Mouse (Mus musculus): ENCODE measurements around the gene Stk35.

The Stk35 gene

DNA sequence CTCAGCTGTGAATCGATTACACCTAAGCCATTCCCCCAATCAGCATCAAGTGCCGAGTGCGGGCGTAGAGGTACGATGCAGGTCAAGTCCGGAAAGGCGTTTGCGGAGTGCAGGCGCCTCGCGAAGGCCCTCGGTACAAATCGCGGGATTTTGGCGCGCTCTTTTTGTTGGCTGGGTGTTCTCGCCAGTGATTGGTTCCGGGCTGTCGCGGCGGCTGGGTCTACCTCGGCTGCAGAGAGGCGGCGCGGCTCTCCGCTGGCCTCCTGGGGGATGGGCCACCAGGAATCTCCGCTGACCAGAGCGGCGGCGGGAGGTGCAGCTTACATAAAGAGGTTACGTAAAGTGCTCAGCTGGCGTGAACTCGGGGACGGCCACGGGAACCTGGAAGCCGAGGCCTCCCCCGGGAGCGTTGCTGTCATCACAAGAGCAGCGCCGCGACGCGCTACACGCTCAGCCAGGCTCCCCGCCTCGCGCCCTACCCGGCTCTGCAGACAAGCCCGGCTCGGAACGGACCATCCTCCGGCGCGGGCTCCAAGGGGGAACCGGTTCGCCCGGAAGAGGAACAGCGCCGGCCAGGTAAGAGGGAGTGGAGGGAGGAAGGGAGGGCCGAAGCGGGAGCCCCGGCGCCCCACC lies at the start of gene Stk35:
Gene Stk35 (plus strand): TSS at position 247 of the 633 bp plus-strand sequence.
- peak; percentile 76 for DNase-seq (ENCODE audit: extremely low spot score, low read depth, low spot score)

DNA sequence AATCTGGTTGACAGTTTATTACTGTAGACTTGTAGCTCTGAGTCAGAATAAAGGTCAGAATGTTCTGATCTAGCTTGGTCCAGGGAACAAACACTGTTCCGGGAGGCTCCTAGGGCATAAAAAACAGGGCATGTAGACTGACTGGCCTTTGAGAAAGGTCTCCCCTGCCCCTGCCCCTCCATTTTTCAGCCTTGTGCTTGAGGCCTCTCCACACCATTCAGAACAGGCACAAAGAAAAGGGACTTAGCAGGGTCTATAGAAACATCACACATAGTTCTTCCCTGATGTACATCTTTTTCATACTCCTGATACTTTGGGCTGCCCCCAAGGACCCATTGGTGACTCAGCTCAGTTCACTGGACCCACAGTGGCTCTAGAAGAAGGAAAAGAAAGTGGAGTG lies 18.3 kb upstream of the Stk35 start:
- no peak for DNase-seq (ENCODE audit: extremely low spot score, low read depth, low spot score)

DNA sequence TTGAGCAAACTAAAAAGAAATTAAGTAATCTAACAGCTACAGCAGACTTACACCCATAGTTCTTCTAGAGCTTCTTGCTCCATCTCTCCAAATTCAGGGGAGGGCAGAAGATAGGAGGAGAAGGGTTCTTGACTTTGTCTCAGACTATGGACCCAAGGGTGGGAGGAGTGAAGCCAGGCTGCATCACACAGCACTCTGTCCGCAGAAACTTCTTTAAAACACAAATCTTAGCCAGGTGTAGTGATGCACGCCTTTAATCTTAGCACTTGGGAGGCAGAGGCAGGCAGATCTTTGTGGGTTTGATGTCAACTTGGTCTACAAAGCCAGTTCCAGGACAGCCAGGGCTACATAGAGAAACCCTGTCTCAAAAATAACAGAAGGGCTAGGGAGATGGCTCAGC lies 3.8 kb upstream of the Stk35 start:
- DNase-seq (ENCODE audit: extremely low spot score, low read depth, low spot score), result no peak

DNA sequence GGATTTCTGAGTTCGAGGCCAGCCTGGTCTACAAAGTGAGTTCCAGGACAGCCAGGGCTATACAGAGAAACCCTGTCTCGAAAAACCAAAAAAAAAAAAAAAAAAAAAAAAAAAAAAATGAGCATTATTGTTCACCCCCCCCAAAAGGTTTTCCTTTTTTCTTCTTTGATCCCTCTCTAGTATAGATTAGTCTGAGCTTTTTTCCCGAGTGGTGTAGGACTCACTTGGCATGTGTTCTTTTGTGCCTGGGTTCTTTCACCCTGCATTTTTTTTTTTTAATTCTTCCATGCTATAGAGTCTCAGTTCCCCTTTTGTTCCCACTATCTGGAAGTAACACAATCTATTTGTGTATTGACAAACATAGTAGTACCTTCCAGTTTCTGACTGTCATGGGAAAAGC lies 2.6 kb upstream of the Stk35 start:
- no peak for DNase-seq (ENCODE audit: extremely low spot score, low read depth, low spot score)

DNA sequence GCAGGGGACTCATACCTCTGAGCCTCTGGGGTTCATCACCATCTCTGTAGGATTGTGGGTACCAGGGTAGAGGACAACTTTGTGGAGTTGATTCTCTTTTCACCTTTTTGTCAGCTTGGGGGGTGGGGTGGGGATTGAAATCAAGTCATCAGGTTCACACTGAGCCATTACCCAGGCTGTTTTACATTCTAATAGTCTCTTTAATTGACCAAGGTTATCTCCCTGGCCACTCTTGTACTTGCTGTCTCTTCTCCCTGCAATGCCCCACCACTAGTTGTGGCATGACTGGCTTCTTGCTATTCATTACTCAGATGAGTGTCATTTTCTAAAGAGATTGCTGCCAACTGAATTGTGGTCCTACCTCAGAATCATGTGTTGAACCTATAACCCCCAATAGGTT lies 1.9 kb upstream of the Stk35 start:
- DNase-seq (ENCODE audit: extremely low spot score, low read depth, low spot score), result no peak

DNA sequence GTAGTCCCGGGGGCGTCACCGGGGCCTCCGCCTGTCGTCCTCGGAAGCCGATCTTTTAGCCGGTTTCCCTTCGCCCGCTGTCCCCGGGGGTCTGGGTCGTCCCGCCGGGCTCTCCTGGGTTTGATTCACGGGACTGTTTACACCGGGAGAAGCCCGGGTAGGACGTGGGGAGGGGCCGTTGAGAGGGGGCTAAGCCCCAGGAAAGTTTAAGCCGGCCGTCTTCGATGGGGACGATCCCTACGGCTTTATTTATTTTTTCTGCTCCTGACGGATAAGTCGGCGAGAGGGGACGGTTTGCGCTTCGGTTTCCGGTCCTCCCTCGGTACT lies 550 bp downstream of the Stk35 start:
- no peak for DNase-seq (ENCODE audit: extremely low spot score, low read depth, low spot score)

DNA sequence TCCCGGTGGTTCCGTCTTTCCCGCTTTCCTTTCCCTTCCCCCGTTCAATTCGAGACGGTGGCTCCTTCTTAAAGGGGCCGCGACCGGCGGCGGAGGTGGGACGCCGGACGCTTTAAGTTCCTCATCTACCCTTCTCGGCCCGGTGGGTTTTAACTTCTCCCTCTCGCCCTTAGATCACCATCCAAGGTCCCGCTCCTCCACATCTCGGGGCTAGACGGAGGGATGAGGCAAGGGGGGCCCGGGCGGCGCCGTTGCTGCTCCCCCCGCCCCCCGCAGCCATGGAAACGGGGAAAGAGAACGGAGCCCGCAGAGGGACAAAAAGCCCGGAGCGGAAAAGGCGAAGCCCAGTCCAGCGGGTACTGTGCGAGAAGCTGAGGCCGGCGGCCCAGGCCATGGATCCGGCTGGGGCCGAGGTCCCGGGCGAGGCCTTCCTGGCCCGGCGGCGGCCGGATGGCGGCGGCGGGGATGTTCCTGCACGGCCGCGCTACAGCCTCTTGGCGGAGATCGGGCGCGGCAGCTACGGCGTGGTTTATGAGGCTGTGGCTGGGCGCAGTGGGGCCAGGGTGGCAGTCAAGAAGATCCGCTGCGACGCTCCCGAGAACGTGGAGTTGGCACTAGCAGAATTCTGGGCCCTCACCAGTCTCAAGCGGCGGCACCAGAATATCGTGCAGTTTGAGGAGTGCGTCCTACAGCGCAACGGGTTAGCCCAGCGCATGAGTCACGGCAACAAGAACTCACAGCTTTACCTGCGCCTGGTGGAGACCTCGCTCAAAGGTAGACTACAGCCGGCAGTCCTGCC lies 1.1 kb downstream of the Stk35 start:
- DNase-seq (ENCODE audit: extremely low spot score, low read depth, low spot score), result peak; percentile 56

DNA sequence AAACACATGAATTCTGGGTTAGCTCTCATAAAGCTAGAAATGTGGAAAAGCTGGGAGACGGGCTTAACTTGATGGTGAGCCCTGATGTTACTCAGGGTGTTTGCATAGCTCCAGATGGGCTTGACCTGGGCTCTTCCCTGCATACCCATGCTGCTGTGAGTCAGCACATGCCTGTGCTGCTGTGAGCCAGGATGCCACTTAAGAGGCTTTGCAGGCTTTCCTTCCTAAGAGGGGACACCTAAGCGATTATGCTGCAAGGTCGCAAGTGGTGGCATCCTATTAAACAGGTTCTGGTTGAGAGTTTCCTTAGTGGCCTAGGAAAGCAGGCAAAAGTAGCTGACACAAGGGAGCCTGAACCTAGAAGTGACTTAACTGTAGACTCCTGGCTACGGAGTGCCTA lies 5.2 kb downstream of the Stk35 start:
- no peak for DNase-seq (ENCODE audit: extremely low spot score, low read depth, low spot score)

DNA sequence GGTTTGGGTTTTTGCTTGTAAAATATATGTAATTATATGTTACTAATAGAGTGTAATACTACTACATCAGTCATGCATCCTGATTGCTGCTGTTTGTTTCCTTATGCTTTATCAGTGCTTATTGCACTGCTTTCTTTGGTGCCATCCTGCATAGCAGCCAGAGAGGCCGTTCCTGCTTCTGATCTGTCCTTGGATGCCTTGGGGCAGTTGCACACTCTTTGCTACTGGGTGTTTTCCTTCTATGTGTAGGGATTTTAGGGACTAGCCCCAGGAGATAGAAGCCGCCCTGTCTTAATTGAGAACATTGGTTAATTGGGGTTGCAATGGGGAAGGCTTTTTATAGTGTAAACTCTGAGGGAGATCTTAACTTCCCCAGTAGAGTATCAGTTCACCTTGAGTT lies 6.2 kb downstream of the Stk35 start:
- no peak for DNase-seq (ENCODE audit: extremely low spot score, low read depth, low spot score)

DNA sequence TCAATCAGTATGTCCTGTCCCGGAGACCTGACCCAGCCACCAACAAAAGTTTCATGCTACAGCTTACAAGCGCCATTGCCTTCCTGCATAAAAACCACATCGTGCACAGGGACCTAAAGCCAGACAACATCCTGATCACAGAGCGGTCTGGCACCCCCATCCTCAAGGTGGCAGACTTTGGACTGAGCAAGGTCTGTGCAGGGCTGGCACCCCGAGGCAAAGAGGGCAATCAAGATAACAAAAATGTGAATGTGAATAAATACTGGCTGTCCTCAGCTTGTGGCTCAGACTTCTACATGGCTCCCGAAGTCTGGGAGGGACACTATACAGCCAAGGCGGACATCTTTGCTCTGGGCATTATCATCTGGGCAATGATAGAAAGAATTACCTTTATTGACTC lies 10.2 kb downstream of the Stk35 start:
- no peak for DNase-seq (ENCODE audit: extremely low spot score, low read depth, low spot score)

DNA sequence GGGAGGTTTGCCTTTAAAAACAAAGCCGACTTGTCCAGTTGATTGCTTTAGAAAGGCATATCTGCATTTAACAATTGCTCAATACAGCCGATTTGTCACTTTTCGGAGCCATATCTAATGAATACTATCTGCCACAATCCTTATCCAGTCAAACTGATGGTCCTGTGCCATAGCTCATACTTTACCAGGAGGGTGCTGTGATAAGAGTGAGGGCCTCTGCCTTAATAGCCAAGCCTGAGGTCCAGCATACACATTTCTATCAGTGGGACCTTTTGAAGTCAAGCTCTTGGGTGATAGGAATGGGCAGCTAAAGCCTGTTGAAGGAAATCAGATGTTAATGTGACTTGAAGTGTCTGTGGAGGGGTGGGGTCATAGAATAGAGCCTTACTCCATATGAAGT lies 13.7 kb downstream of the Stk35 start:
- no peak for DNase-seq (ENCODE audit: extremely low spot score, low read depth, low spot score)

DNA sequence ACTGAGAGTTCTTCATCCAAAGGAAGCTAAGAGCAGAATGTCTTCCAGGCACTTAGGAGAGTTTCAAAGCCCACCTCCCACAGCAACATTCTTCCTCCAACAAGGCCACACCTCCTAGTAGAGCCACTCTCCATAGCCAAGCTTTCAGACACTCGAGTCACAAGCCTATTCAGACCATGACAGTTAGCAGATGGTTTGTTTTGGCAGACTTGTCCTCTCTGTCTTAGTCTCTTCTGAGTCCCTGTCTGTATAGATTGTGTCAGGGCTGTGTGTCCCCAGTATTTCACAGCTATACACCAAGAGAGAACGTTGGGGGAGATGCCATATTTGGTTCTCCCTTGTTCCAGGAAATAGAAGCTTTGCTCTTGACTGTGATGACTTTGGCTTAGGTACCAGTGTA lies 14.8 kb downstream of the Stk35 start:
- no peak for DNase-seq (ENCODE audit: extremely low spot score, low read depth, low spot score)

DNA sequence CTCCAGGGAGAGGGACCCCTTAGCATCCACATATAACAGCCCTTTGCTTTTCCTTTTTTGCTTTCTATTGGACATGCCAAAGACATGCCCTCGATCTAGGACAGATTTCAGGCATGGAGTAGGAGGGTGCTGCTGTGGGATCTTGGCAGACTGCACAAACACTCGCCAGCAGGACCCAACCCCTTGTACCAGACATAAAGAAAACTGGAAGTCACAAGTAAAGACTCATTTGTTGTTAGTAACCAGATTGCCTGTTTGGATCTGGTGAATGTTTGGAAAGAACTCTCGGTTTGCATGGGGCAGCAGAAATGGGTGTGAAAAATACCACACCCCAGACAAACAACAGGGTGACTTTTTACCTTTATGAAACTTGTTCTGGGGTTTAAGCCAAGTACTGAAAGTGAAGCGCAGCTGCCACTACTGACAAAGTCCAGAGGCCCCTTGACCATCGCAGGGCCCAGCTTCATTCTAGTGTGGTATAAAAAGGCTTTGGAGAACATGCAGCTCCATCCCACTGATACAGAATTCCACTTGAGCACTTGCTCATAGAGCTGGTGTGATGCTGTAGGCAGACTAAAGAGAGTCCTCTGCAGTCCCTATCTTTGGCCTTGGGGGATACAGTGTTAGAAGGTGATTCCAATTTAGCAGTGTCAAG lies 17.4 kb downstream of the Stk35 start:
- DNase-seq (ENCODE audit: extremely low spot score, low read depth, low spot score), result no peak

DNA sequence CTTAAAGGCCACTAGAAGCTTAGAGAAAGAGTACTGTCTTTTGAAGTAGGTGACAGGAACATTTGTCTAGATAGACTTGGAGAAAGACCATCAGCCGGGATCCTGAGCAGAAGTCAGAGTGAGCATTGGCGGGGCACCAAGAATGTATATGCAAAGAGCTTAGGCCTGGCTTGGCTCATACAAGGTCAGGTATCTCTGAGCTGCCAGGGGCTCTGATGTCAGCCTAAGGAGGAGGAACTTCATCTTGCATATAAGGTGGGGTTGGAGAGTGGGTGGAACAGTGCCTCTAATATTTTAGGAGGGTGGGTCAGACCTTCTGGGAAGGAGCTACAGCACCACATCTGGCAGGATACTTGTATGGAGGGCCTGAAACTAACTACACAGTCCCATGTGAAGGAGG lies 18.6 kb downstream of the Stk35 start:
- no peak for DNase-seq (ENCODE audit: extremely low spot score, low read depth, low spot score)

DNA sequence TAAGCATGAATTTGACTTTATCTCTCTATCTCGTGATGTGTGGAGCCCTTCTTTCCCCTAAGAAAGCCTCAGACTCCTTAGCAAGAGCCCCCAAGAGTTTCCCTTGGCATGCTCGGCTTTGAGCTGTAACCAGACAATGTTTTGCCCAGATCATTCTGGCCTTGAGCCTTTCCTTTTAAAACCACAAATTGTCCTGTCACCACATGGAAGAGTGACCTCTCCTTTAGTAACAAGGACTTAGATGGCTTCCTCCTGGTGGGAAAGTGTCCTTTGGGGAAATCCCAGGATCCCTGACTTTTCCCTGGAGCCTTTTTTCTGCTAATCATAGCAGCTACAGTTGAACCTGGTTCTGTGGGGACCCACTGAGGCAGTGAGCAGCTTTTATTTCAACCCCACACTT lies 19.2 kb downstream of the Stk35 start:
- DNase-seq (ENCODE audit: extremely low spot score, low read depth, low spot score), result no peak

DNA sequence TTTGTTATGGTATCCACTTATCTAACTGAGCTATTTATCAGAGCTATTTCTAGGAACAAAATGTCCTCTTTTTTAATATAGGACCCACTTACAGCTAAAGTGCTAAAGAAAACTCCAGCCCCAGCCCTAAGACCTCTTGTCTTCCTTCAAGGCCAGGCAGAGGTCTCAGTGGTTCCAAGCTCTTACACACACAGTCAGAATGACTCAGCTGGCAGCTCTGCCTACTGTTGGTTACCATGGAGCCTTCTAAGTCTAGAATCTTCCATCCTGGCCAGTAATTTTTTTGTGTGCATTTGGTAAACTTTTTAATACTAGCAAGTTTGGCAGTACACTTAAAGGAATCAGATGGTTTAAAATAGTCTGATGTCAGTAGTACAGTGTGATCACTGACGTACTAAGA lies 19.6 kb downstream of the Stk35 start:
- no peak for DNase-seq (ENCODE audit: extremely low spot score, low read depth, low spot score)

DNA sequence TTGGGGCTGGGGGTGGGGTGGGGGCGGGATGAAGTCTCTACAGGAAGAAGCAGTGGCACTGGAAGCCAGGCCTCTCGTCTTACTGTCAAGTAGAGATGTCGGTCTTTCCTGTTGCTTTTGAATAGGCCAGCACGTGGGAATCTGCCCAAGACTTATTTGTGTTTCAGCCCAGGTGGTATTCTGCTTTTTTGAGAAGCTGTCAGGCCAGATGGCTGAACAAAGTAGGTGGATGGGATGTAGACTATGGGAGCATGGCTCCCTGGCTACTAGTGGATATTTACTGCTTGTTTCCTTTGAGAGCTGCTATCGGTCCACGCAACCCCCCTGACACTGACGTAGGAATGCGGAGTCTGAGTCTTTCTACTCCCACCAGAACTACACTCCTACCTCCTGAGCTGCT lies 20.7 kb downstream of the Stk35 start:
- no peak for DNase-seq (ENCODE audit: extremely low spot score, low read depth, low spot score)

DNA sequence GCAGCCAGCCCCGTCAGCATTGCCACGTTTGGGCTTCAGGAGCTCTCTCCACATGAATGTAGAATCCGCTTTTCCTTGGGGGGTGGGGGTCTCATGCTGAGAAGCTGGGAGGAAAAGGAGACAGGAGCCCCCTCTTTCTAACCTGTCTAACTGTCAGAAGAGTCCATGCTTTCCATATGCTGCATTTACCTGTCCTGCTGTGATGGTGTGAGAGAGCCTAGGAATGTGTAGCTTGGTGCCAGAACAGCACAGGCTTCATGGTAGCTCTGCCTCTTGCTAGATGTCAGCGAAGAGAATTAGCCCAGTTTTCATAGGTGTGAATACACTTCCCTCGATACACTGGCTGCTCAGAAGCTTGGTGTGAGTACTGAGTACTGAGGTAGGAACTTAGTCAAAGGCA lies 21.3 kb downstream of the Stk35 start:
- DNase-seq (ENCODE audit: extremely low spot score, low read depth, low spot score), result no peak

DNA sequence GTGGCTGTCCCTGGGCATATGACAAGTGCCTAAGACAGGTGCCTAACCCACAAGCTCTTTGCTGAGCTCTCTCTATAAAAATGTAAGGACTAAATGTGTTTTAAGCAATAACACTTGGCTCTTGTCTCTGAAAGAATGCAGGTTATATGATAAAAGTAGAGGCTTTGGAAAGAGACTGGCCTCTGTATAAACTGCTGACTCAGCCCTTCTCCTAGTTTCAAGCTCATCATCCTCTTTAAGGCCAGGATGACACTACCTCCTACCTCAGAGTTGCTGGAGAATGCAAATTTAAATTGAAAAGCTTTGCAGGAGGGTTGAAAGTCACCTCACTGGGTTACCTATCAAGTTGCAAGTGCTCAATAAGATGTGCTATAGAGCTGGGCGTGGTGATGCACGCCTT lies 23.0 kb downstream of the Stk35 start:
- DNase-seq (ENCODE audit: extremely low spot score, low read depth, low spot score), result no peak

DNA sequence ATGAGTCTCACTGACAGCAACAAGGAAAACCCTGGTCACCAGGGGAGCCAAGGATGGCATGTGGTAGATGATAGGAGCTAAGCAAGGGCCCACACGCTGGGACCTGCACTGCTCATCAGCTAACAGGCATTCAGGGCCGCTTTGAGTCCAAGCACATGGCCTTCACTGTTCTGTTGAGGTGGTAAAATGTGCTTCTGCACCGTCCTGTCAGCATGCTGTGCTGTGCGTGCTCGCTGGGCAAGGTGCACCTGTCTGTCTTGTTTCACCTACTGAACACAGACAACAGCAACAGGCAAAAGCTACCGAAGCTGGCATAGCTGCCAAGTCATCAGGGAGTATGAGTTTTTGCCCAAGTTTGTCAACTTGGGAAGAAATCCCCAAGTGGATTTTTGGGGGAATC lies 23.9 kb downstream of the Stk35 start:
- DNase-seq (ENCODE audit: extremely low spot score, low read depth, low spot score), result no peak

DNA sequence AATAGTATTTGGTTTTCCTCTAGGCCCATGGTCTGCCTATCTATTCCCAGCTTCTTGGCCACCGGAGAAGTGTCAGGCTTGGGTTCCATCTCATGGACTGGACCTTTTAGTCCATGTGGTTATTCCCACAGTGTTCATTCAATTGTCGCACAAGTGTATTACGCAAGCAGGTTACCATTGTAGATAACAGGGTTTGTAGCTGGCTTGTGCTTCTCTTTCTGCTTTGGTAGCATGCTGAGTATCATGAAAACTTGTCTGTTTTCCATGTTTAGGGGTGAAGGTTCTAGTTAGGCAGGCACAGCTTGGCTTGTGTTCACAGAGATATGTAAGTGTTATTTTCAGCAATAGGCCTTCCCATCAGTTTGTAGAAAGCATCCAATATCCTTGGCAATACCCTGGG lies 25.8 kb downstream of the Stk35 start:
- DNase-seq (ENCODE audit: extremely low spot score, low read depth, low spot score), result no peak

DNA sequence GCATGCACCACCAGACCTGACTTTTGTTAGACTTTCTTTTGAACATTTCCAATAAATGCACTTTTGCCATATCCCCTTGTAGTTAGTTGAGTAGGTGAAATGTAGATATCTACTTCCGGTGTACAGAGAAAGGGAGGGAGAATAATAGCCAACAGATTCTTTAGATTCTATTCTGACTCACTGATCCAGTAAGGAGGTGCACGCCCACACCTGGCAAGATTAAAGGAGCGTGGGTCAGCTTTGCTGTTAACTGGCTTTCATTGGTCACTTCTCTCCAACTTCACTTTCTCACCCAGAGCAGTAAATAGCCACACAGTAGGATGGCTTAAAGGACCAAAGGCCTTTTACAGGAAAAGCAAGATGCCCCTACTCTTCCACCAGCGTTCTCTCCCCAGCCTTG lies 32.7 kb downstream of the Stk35 start:
- no peak for DNase-seq (ENCODE audit: extremely low spot score, low read depth, low spot score)

DNA sequence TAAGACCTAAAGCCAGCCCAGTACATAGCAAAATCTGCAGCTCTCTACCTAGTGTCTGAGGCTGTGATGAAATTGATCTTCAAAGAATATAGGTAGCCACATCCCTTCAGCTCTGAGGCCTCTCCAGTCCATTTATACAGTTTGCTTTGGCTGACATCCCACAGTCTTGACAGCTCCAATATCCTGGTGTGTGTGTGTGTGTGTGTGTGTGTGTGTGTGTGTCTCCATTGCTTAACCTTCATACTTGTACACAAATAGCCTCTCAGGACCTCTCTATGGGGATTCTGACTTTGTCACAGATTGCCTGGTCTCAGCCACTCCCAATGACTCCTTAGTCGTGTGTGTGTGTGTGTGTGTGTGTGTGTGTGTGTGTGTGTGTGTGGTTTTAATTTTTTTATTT lies 33.9 kb downstream of the Stk35 start:
- no peak for DNase-seq (ENCODE audit: extremely low spot score, low read depth, low spot score)

All from hindlimb bud, embryonic 11.5 days (tissue).